Mouse (Mus musculus) heart, embryonic 16.5 days (tissue): Measurements from ENCODE around the gene Fstl5. TPM values are rescaled to one million over a fixed set of nuclear protein-coding genes. Genes with fewer than 3 reads are reported as not detected.

Experiments
- polyA plus RNA-seq: library from polyadenylated mRNA; unstranded; fragments of >200 nt; fragmentation: Nextera tagmentation; extraction: Ambion mirVana; gene quantifications from 2 replicates; pipeline ENCODE4 v1.2.1, GENCODE M21; 2015

Fstl5 gene
- polyA plus RNA-seq, 1 experiment from 2014 or later, result 0.05 TPM

Other genes starting within 250 kb of the Fstl5 start
- gene Golim4, start 117.3 kb upstream of the Fstl5 start, polyA plus RNA-seq, result 37.4 and 39.7 TPM in 2 replicates